Mouse (Mus musculus) liver, embryonic 12.5 days (tissue): ENCODE results near the gene Neu1. TPM values are rescaled to one million over a fixed set of nuclear protein-coding genes. Genes with fewer than 3 reads are reported as not detected.
A peak's percentile ranks its signal among the peaks of the same experiment; 100 is the strongest.

Experiments used
- ATAC-seq: fragments of 200-750 bp; cut with Nextera tagmentation; 2 replicates; pipeline ENCODE4 v1.8.0; 2017; ENCODE audit warnings: moderate number of reproducible peaks, mild to moderate bottlenecking, moderate library complexity
- H3K27ac ChIP-seq: fragments of 300-500 bp; sonication (generic); 2 replicates; pipeline ENCODE4 v1.5.1; 2016; ENCODE audit warnings: mild to moderate bottlenecking
- H3K27me3 ChIP-seq: fragments of 300-500 bp; sonication (generic); replicated peaks from 2 replicates; pipeline ENCODE4 v1.6.1; 2016; ENCODE audit warnings: mild to moderate bottlenecking, moderate library complexity
- H3K36me3 ChIP-seq: fragments of 300-500 bp; sonication (generic); 2 replicates; pipeline ENCODE4 v1.6.1; 2016; ENCODE audit warnings: mild to moderate bottlenecking, moderate library complexity
- H3K4me1 ChIP-seq: fragments of 300-500 bp; sonication (generic); 2 replicates; pipeline ENCODE4 v1.6.1; 2016
- H3K4me2 ChIP-seq: fragments of 300-500 bp; sonication (generic); 2 replicates; pipeline ENCODE4 v1.6.1; 2016; ENCODE audit warnings: mild to moderate bottlenecking, moderate library complexity
- H3K4me3 ChIP-seq: fragments of 300-500 bp; sonication (generic); 2 replicates; pipeline ENCODE4 v1.5.1; 2016; ENCODE audit warnings: mild to moderate bottlenecking, moderate library complexity
- H3K9ac ChIP-seq: fragments of 300-500 bp; sonication (generic); 2 replicates; pipeline ENCODE4 v1.6.1; 2016; ENCODE audit warnings: mild to moderate bottlenecking, moderate library complexity
- H3K9me3 ChIP-seq: fragments of 300-500 bp; sonication (generic); replicated peaks from 2 replicates; pipeline ENCODE4 v1.6.1; 2016; ENCODE audit warnings: mild to moderate bottlenecking, moderate library complexity
- WGBS: fragments of 180-500 bp; shearing (Covaris S2); methylation state at CpG from one replicate; pipeline ENCODE4 v1.1.7; 2016; ENCODE audit not compliant: insufficient replicate concordance; 5-methylcytosine and 5-hydroxymethylcytosine counted together
- polyA plus RNA-seq: library from polyadenylated mRNA; unstranded; fragments of >200 nt; fragmentation: Nextera tagmentation; extraction: Ambion mirVana; gene quantifications from 2 replicates; pipeline ENCODE4 v1.2.1, GENCODE M21; 2016

Gene Neu1
- 16.9 and 17.3 TPM in 2 replicates for polyA plus RNA-seq

- peak; percentile 92 for ATAC-seq
- Histone ChIP-seq H3K9me3 (no peaks in the 10 kb centered on the region), H3K4me1 (peaks cover 38% of the 10 kb centered on the region), H3K27me3 (no peaks in the 10 kb centered on the region), H3K9ac (peak within 1 kb of the TSS; percentile 81), H3K4me3 (peak within 1 kb of the TSS; percentile 72), H3K27ac (peak within 1 kb of the TSS; percentile 64), H3K36me3 (peaks cover 18% of the 10 kb centered on the region; the same call in 1 of the 2 replicates), H3K4me2 (peak within 1 kb of the TSS; percentile 98)
- 1% methylated on average over 38 of the region's 38 CpGs for WGBS
Observed at GRCm38 (mm10) chr17:34931061-34931734, at the start of gene Neu1. TSS of gene Neu1 (plus strand) at chr17:34931253.

- 0 out of 2 replicates have a peak, but pooled peaks have one; percentile 14 for ATAC-seq
- Histone ChIP-seq H3K4me1 (peaks cover 51% of the 10 kb centered on the region), H3K36me3 (no peaks in the 10 kb centered on the region), H3K27ac (peak within 1 kb of the TSS; percentile 53; the same call in 1 of the 2 replicates), H3K4me3 (peak within 1 kb of the TSS; percentile 26), H3K9ac (peak within 1 kb of the TSS; percentile 18; the same call in 1 of the 2 replicates), H3K27me3 (0 out of 2 replicates have a peak, but pooled peaks cover 4% of the 10 kb centered on the region), H3K4me2 (peak within 1 kb of the TSS; percentile 54), H3K9me3 (no peaks in the 10 kb centered on the region)
- WGBS = 22% methylated on average over 15 of the region's 15 CpGs
Observed at GRCm38 (mm10) chr17:34881683-34882310, 49.3 kb upstream of the Neu1 start, which contains the start of gene Gm20547. TSS of gene Gm20547 (minus strand) at chr17:34882042.

DNA sequence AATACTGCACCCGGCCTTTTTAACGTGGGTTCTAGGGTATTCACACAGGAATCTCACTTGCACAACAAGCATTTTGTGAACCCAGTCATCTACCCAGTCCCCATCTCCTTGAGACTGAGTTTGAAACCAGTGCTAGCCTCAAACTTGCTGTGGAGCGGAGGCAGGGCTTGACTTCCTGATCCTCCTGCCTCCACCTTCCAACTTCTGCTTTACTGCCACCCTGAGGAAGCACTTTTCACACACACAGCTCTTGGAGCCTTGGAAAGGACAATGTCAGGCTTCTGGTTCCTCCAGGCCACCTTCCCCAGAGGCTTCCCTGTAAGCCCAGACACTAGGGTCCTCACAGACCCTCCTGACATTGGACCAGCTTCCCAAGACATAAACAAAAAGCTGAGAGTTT is 47.7 kb upstream of the Neu1 start:
- Histone ChIP-seq H3K4me1 (peaks cover 51% of the 10 kb centered on the region), H3K9me3 (no peaks in the 10 kb centered on the region), H3K27ac (no peak overlapping the region), H3K9ac (no peak overlapping the region), H3K4me3 (no peak overlapping the region), H3K27me3 (0 out of 2 replicates have a peak, but pooled peaks cover 4% of the 10 kb centered on the region), H3K36me3 (no peaks in the 10 kb centered on the region), H3K4me2 (no peak overlapping the region)
- no peak for ATAC-seq
- 51% methylated on average over 3 of the region's 3 CpGs for WGBS

- Histone ChIP-seq H3K4me3 (no peak overlapping the region), H3K4me2 (0 out of 2 replicates have a peak overlapping the region, but pooled peaks have one; percentile 11), H3K36me3 (no peaks in the 10 kb centered on the region), H3K27me3 (0 out of 2 replicates have a peak, but pooled peaks cover 4% of the 10 kb centered on the region), H3K9me3 (no peaks in the 10 kb centered on the region), H3K9ac (peak overlapping the region; percentile 6; the same call in 1 of the 2 replicates), H3K4me1 (peaks cover 47% of the 10 kb centered on the region), H3K27ac (no peak overlapping the region)
- 28% methylated on average over 6 of the region's 6 CpGs for WGBS
- ATAC-seq = peak; percentile 48
Observed at GRCm38 (mm10) chr17:34884704-34885103, 46.3 kb upstream of the Neu1 start.

- Histone ChIP-seq H3K27me3 (0 out of 2 replicates have a peak, but pooled peaks cover 4% of the 10 kb centered on the region), H3K9me3 (no peaks in the 10 kb centered on the region), H3K4me2 (no peak overlapping the region), H3K36me3 (no peaks in the 10 kb centered on the region), H3K27ac (no peak overlapping the region), H3K9ac (no peak overlapping the region), H3K4me3 (no peak overlapping the region), H3K4me1 (peaks cover 45% of the 10 kb centered on the region)
- no peak for ATAC-seq
- WGBS = 78% methylated on average over 3 of the region's 3 CpGs
Observed at GRCm38 (mm10) chr17:34885615-34886014, 45.4 kb upstream of the Neu1 start.

GRCm38 (mm10) chr17:34887942-34888341 is 43.1 kb upstream of the Neu1 start:
- H3K4me1 ChIP-seq = peaks cover 38% of the 10 kb centered on the region
- H3K27me3 ChIP-seq = no peaks in the 10 kb centered on the region
- H3K36me3 ChIP-seq = no peaks in the 10 kb centered on the region
- no peak overlapping the region for H3K9ac ChIP-seq
- no peak for ATAC-seq
- H3K27ac ChIP-seq = no peak overlapping the region
- no peak overlapping the region for H3K4me2 ChIP-seq
- no peaks in the 10 kb centered on the region for H3K9me3 ChIP-seq
- WGBS = 49% methylated on average over 5 of the region's 5 CpGs
- H3K4me3 ChIP-seq = no peak overlapping the region

DNA sequence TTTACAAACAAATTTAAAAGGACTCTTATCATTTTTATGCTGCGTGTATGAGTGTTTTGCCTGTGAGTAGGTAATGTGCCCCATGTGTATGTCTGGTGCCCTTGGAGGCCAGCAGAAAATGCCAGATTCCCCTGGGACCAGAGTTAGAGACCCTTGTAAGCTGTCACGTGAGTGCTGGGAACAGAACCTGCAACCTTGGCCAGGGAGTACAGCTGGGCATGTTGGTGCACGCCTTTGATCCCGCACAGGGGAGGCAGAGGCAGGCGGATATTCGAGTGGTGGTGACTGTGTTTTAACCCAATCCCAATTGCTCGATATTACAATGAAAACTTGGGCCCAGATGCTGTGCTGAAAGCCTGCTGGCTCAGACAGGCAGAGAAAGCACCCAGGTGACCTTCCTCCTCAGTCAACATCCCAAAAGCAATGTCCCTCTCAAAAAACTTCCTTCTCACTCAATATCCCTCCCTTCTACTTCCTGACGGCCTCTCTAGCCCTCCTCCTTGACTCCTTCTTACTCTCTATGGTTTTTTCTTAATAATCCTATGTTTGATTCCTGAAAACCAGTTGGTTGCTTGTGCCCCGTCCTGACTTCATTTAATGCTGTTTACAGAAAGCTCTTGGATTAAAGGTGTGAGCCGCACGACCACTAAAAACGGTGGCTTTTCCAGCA is 40.8 kb upstream of the Neu1 start:
- Histone ChIP-seq H3K36me3 (no peaks in the 10 kb centered on the region), H3K9me3 (no peaks in the 10 kb centered on the region), H3K4me1 (peaks cover 39% of the 10 kb centered on the region), H3K27ac (no peak overlapping the region), H3K4me3 (no peak overlapping the region), H3K9ac (no peak overlapping the region), H3K27me3 (no peaks in the 10 kb centered on the region), H3K4me2 (no peak overlapping the region)
- no peak for ATAC-seq
- WGBS = 75% methylated on average over 12 of the region's 12 CpGs

- no peaks in the 10 kb centered on the region for H3K27me3 ChIP-seq
- no peak overlapping the region for H3K9ac ChIP-seq
- ATAC-seq = no peak
- no peak overlapping the region for H3K27ac ChIP-seq
- H3K4me1 ChIP-seq = peaks cover 40% of the 10 kb centered on the region
- 84% methylated on average over 2 of the region's 2 CpGs for WGBS
- peaks cover 11% of the 10 kb centered on the region for H3K36me3 ChIP-seq
- no peaks in the 10 kb centered on the region for H3K9me3 ChIP-seq
- no peak overlapping the region for H3K4me3 ChIP-seq
- H3K4me2 ChIP-seq = no peak overlapping the region
Observed at GRCm38 (mm10) chr17:34891377-34891776, 39.7 kb upstream of the Neu1 start.

GRCm38 (mm10) chr17:34893072-34893824 is 37.8 kb upstream of the Neu1 start:
- Histone ChIP-seq H3K9ac (peak overlapping the region; percentile 91), H3K9me3 (no peaks in the 10 kb centered on the region), H3K4me3 (peak overlapping the region; percentile 80), H3K4me2 (peak overlapping the region; percentile 100), H3K36me3 (peaks cover 14% of the 10 kb centered on the region), H3K27ac (peak overlapping the region; percentile 90), H3K27me3 (no peaks in the 10 kb centered on the region), H3K4me1 (peaks cover 54% of the 10 kb centered on the region)
- no peak for ATAC-seq
- 72% methylated on average over 12 of the region's 12 CpGs for WGBS

DNA sequence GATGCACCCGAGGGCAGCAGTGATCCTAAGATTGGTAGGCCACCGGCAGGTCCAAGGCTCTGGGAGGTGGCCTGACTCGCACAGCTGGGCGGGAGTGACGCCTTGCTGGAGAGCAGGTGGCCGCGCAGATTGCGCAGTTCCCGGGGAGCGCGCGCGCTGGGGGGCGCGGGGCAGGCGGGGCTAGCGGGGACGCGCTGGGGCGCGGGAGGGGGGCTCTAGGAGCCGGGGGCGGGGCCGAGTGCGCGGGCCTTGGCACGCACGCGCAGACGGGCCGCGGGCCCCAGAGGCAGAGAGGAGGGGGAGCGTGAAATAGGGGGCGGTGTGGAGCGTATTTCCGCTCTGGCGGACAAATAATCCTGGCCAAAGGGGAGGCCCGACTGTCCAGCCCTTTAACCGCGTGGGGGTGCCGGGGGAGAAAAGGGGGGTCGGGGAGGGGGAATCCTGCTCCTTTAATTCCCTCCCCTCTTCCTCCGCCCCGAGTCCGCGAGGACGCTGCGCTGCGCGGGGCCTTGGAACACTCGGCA is 36.9 kb upstream of the Neu1 start:
- peak overlapping the region; percentile 90 for H3K27ac ChIP-seq
- peaks cover 14% of the 10 kb centered on the region for H3K36me3 ChIP-seq
- no peaks in the 10 kb centered on the region for H3K27me3 ChIP-seq
- peaks cover 60% of the 10 kb centered on the region for H3K4me1 ChIP-seq
- no peaks in the 10 kb centered on the region for H3K9me3 ChIP-seq
- peak overlapping the region; percentile 91 for H3K9ac ChIP-seq
- H3K4me2 ChIP-seq = peak overlapping the region; percentile 100
- WGBS = under 1% methylated on average over 18 of the region's 51 CpGs
- peak; percentile 85 for ATAC-seq
- H3K4me3 ChIP-seq = peak overlapping the region; percentile 80
